Mouse (Mus musculus) heart, embryonic 10.5 days (tissue): Measurements from ENCODE around the gene Chek1. TPM values are rescaled to one million over a fixed set of nuclear protein-coding genes. Genes with fewer than 3 reads are reported as not detected.

Experiments
- DNase-seq: peaks from one replicate; pipeline ENCODE4 v3.0.0-alpha.2; 2017; ENCODE audit warnings: low spot score
- H3K27ac ChIP-seq: fragments of 300-500 bp; sonication (generic); 2 replicates; pipeline ENCODE4 v1.5.1; 2016; ENCODE audit warnings: mild to moderate bottlenecking
- H3K27me3 ChIP-seq: fragments of 300-500 bp; sonication (generic); 2 replicates; pipeline ENCODE4 v1.6.1; 2016; ENCODE audit warnings: mild to moderate bottlenecking; ENCODE audit not compliant: poor library complexity, insufficient read depth, severe bottlenecking
- H3K36me3 ChIP-seq: fragments of 300-500 bp; sonication (generic); 2 replicates; pipeline ENCODE4 v1.6.1; 2016; ENCODE audit warnings: mild to moderate bottlenecking, moderate library complexity
- H3K4me1 ChIP-seq: fragments of 300-500 bp; sonication (generic); 2 replicates; pipeline ENCODE4 v1.6.1; 2016; ENCODE audit warnings: mild to moderate bottlenecking
- H3K4me3 ChIP-seq: fragments of 300-500 bp; sonication (generic); 2 replicates; pipeline ENCODE4 v1.5.1; 2016; ENCODE audit warnings: mild to moderate bottlenecking, moderate library complexity
- H3K9me3 ChIP-seq: fragments of 300-500 bp; sonication (generic); 2 replicates; pipeline ENCODE4 v1.6.1; 2016; ENCODE audit warnings: mild to moderate bottlenecking, moderate library complexity
- WGBS: fragments of 180-500 bp; shearing (Covaris S2); methylation state at CpG from one replicate; pipeline ENCODE4 v1.1.7; 2016; 5-methylcytosine and 5-hydroxymethylcytosine counted together
- polyA plus RNA-seq: library from polyadenylated mRNA; unstranded; fragments of >200 nt; fragmentation: Nextera tagmentation; extraction: Ambion mirVana; gene quantifications from 2 replicates; pipeline ENCODE4 v1.2.1, GENCODE M21; 2016

Chek1 gene
- polyA plus RNA-seq, result 26.7 and 37.6 TPM in 2 replicates

GRCm38 (mm10) chr9:36727034-36727755 is at the start of gene Chek1:
Gene Chek1 (minus strand): TSS chr9:36727065.
- peaks cover 6% of the 10 kb centered on the region for H3K4me1 ChIP-seq
- peak within 1 kb of the TSS; percentile 83 for H3K4me3 ChIP-seq
- peak within 1 kb of the TSS; percentile 92 for H3K27ac ChIP-seq
- peaks cover 32% of the 10 kb centered on the region for H3K36me3 ChIP-seq
- H3K27me3 ChIP-seq, result no peaks in the 10 kb centered on the region
- H3K9me3 ChIP-seq, result no peaks in the 10 kb centered on the region
- 3% methylated on average over 12 of the region's 12 CpGs for WGBS
- DNase-seq, result no peak

GRCm38 (mm10) chr9:36769048-36769413 is 42.2 kb upstream of the Chek1 start:
- H3K4me1 ChIP-seq, result peaks cover 12% of the 10 kb centered on the region
- 83% methylated on average over 1 of the region's 1 CpGs for WGBS
- peaks cover 10% of the 10 kb centered on the region; the same call in 1 of the 2 replicates for H3K36me3 ChIP-seq
- peak overlapping the region; percentile 95; the same call in 1 of the 2 replicates for H3K4me3 ChIP-seq
- H3K27me3 ChIP-seq, result no peaks in the 10 kb centered on the region
- H3K27ac ChIP-seq, result no peak overlapping the region; the same call in 1 of the 2 replicates
- DNase-seq, result no peak
- H3K9me3 ChIP-seq, result no peaks in the 10 kb centered on the region

GRCm38 (mm10) chr9:36768156-36769047 is 41.5 kb upstream of the Chek1 start:
- WGBS, result 12% methylated on average over 25 of the region's 25 CpGs
- DNase-seq, result peak; percentile 84
- H3K36me3 ChIP-seq, result peaks cover 17% of the 10 kb centered on the region
- no peaks in the 10 kb centered on the region for H3K27me3 ChIP-seq
- H3K27ac ChIP-seq, result peak overlapping the region; percentile 94
- H3K9me3 ChIP-seq, result no peaks in the 10 kb centered on the region
- H3K4me1 ChIP-seq, result peaks cover 12% of the 10 kb centered on the region
- H3K4me3 ChIP-seq, result peak overlapping the region; percentile 95

GRCm38 (mm10) chr9:36767203-36768143 is 40.6 kb upstream of the Chek1 start, which contains the start of gene Stt3a:
Gene Stt3a (minus strand): TSS chr9:36767679.
- peaks cover 25% of the 10 kb centered on the region for H3K36me3 ChIP-seq
- WGBS, result under 1% methylated on average over 60 of the region's 60 CpGs
- peak within 1 kb of the TSS; percentile 95 for H3K4me3 ChIP-seq

GRCm38 (mm10) chr9:36764378-36764777 is 37.5 kb upstream of the Chek1 start:
- no peaks in the 10 kb centered on the region for H3K9me3 ChIP-seq
- DNase-seq, result no peak
- H3K36me3 ChIP-seq, result peaks cover 49% of the 10 kb centered on the region
- WGBS, result 94% methylated on average over 1 of the region's 1 CpGs
- no peaks in the 10 kb centered on the region for H3K27me3 ChIP-seq
- H3K4me3 ChIP-seq, result no peak overlapping the region
- no peak overlapping the region for H3K27ac ChIP-seq
- peaks cover 12% of the 10 kb centered on the region for H3K4me1 ChIP-seq

More at GRCm38 (mm10) chr9:36767203-36768143, 40.6 kb upstream of the Chek1 start, which contains the start of gene Stt3a:
- Histone ChIP-seq H3K9me3 (no peaks in the 10 kb centered on the region), H3K4me1 (peaks cover 12% of the 10 kb centered on the region), H3K27me3 (no peaks in the 10 kb centered on the region), H3K27ac (peak within 1 kb of the TSS; percentile 94)
- DNase-seq, result peak; percentile 100

- H3K27ac ChIP-seq, result peak overlapping the region; percentile 92
- H3K4me3 ChIP-seq, result peak overlapping the region; percentile 83
- peak; percentile 97 for DNase-seq
- H3K27me3 ChIP-seq, result no peaks in the 10 kb centered on the region
- H3K4me1 ChIP-seq, result peaks cover 6% of the 10 kb centered on the region
- no peaks in the 10 kb centered on the region for H3K9me3 ChIP-seq
- H3K36me3 ChIP-seq, result peaks cover 34% of the 10 kb centered on the region
- under 1% methylated on average over 50 of the region's 53 CpGs for WGBS
These were observed 483 bp downstream of the Chek1 start for GRCm38 (mm10) chr9:36726131-36727033.

GRCm38 (mm10) chr9:36716624-36717023 is 10.2 kb downstream of the Chek1 start:
- Histone ChIP-seq H3K4me3 (no peak overlapping the region), H3K27ac (no peak overlapping the region), H3K36me3 (peaks cover 65% of the 10 kb centered on the region), H3K27me3 (no peaks in the 10 kb centered on the region), H3K9me3 (no peaks in the 10 kb centered on the region), H3K4me1 (no peaks in the 10 kb centered on the region)
- WGBS, result 91% methylated on average over 3 of the region's 3 CpGs
- DNase-seq, result no peak

GRCm38 (mm10) chr9:36707304-36707703 is 19.6 kb downstream of the Chek1 start:
- Histone ChIP-seq H3K4me3 (no peak overlapping the region), H3K27me3 (no peaks in the 10 kb centered on the region), H3K36me3 (peaks cover 40% of the 10 kb centered on the region), H3K4me1 (no peaks in the 10 kb centered on the region), H3K27ac (no peak overlapping the region), H3K9me3 (no peaks in the 10 kb centered on the region)
- no peak for DNase-seq
- WGBS, result 88% methylated on average over 6 of the region's 6 CpGs

GRCm38 (mm10) chr9:36705923-36706322 is 20.9 kb downstream of the Chek1 start:
- no peak for DNase-seq
- Histone ChIP-seq H3K4me3 (no peak overlapping the region), H3K36me3 (peaks cover 28% of the 10 kb centered on the region), H3K27ac (no peak overlapping the region), H3K4me1 (no peaks in the 10 kb centered on the region), H3K27me3 (no peaks in the 10 kb centered on the region), H3K9me3 (no peaks in the 10 kb centered on the region)
- WGBS, result 60% methylated on average over 3 of the region's 3 CpGs

GRCm38 (mm10) chr9:36694276-36694675 is 32.6 kb downstream of the Chek1 start:
- no peak for DNase-seq
- Histone ChIP-seq H3K27ac (no peak overlapping the region), H3K9me3 (no peaks in the 10 kb centered on the region), H3K4me1 (no peaks in the 10 kb centered on the region), H3K27me3 (no peaks in the 10 kb centered on the region), H3K36me3 (no peaks in the 10 kb centered on the region), H3K4me3 (no peak overlapping the region)
- WGBS, result 89% methylated on average over 10 of the region's 10 CpGs

- Histone ChIP-seq H3K9me3 (no peaks in the 10 kb centered on the region), H3K36me3 (no peaks in the 10 kb centered on the region), H3K4me3 (no peak within 1 kb of the TSS), H3K27ac (no peak within 1 kb of the TSS), H3K4me1 (no peaks in the 10 kb centered on the region), H3K27me3 (no peaks in the 10 kb centered on the region)
- WGBS, result 49% methylated on average over 1 of the region's 1 CpGs
- DNase-seq, result no peak
These were observed 33.9 kb downstream of the Chek1 start, which contains the start of gene Acrv1 for GRCm38 (mm10) chr9:36692920-36693319. Gene Acrv1 (plus strand): TSS chr9:36693220.
